Mouse (Mus musculus): ENCODE measurements at regions not wholly inside any gene's neighbourhood (a gene's known extent, or its start where the extent isn't known, plus 50 kb on each side); places are given as distances from the start of the nearest gene placed in this dataset.

DNA sequence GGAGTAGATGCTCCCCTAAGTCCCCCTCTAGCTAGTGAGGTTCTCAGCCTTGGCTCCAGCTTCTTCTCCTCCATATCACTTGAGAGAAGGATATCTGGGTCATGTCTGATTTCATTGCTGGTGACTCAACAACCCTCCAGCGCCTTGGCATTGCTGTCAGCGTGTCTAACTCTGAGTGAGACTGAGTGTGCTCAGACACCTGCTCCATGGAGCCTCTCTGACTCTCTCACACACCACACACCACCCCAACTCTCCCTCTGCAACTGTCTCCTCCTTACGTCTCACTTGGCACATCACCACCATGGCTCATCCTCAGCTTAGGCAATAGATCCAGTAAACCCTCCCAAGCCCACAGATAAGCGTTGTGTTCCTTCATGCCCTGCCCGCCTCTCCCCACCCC is 260.0 kb downstream of the Rps15a start:
- no peak overlapping the region for H3K4me3 ChIP-seq (ENCODE audit: low read depth, low read length)
- H3K27me3 ChIP-seq (ENCODE audit: control insufficient read depth, insufficient read depth, low read length) = no peaks in the 10 kb centered on the region
- ATAC-seq (ENCODE audit: insufficient number of reproducible peaks, insufficient read depth, low FRiP score, low read depth) = no peak
- no peaks in the 10 kb centered on the region for H3K36me3 ChIP-seq (ENCODE audit: control insufficient read depth, insufficient read depth, low read length)
- no peak overlapping the region for H3K9ac ChIP-seq (replicated peaks; ENCODE audit: low read depth, low read length)
- peaks cover 8% of the 10 kb centered on the region; the same call in 1 of the 2 replicates for H3K4me1 ChIP-seq (ENCODE audit: control insufficient read depth, insufficient read depth, low read length)
- no peak overlapping the region for H3K4me2 ChIP-seq (replicated peaks; ENCODE audit: low read depth, low read length)
- WGBS = 94% methylated on average over 5 of the region's 5 CpGs
- H3K9me3 ChIP-seq (ENCODE audit: control insufficient read depth, low read depth, low read length) = no peaks in the 10 kb centered on the region
- no peak overlapping the region for H3K27ac ChIP-seq (ENCODE audit: low read length)

GRCm38 (mm10) chr7:117853716-117854115 is 262.3 kb downstream of the Rps15a start:
- no peak overlapping the region for H3K4me3 ChIP-seq (ENCODE audit: low read depth, low read length)
- H3K9ac ChIP-seq (replicated peaks; ENCODE audit: low read depth, low read length) = no peak overlapping the region
- H3K4me2 ChIP-seq (replicated peaks; ENCODE audit: low read depth, low read length) = no peak overlapping the region
- H3K4me1 ChIP-seq (ENCODE audit: control insufficient read depth, insufficient read depth, low read length) = peaks cover 8% of the 10 kb centered on the region; the same call in 1 of the 2 replicates
- no peaks in the 10 kb centered on the region for H3K27me3 ChIP-seq (ENCODE audit: control insufficient read depth, insufficient read depth, low read length)
- ATAC-seq (ENCODE audit: insufficient number of reproducible peaks, insufficient read depth, low FRiP score, low read depth) = no peak
- H3K27ac ChIP-seq (ENCODE audit: low read length) = no peak overlapping the region
- WGBS = 51% methylated on average over 4 of the region's 4 CpGs
- H3K9me3 ChIP-seq (ENCODE audit: control insufficient read depth, low read depth, low read length) = no peaks in the 10 kb centered on the region
- H3K36me3 ChIP-seq (ENCODE audit: control insufficient read depth, insufficient read depth, low read length) = no peaks in the 10 kb centered on the region

DNA sequence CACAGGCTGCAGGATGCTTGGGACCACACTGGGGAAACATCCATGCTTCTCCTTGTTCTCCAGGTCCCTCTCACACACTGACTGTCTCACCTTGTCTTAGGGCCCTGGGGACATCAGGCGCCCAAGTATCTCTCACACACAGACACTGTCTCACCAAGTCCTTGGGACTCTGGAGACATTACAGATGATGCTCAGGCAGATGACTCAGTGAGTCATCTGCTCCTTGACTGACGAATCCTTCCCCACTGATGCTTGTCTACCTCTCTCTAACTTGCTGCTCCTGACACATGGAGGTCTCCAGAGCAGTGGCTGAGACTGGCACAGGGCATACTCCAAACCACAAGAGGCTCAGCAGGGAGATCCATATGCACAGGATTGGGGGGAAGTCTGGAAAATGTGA is 263.1 kb downstream of the Rps15a start:
- no peak overlapping the region for H3K27ac ChIP-seq (ENCODE audit: low read length)
- no peak overlapping the region for H3K9ac ChIP-seq (replicated peaks; ENCODE audit: low read depth, low read length)
- no peak overlapping the region for H3K4me2 ChIP-seq (replicated peaks; ENCODE audit: low read depth, low read length)
- H3K4me3 ChIP-seq (ENCODE audit: low read depth, low read length) = no peak overlapping the region
- H3K27me3 ChIP-seq (ENCODE audit: control insufficient read depth, insufficient read depth, low read length) = no peaks in the 10 kb centered on the region
- WGBS = 66% methylated on average over 2 of the region's 2 CpGs
- H3K9me3 ChIP-seq (ENCODE audit: control insufficient read depth, low read depth, low read length) = no peaks in the 10 kb centered on the region
- H3K36me3 ChIP-seq (ENCODE audit: control insufficient read depth, insufficient read depth, low read length) = no peaks in the 10 kb centered on the region
- ATAC-seq (ENCODE audit: insufficient number of reproducible peaks, insufficient read depth, low FRiP score, low read depth) = no peak
- peaks cover 8% of the 10 kb centered on the region; the same call in 1 of the 2 replicates for H3K4me1 ChIP-seq (ENCODE audit: control insufficient read depth, insufficient read depth, low read length)

DNA sequence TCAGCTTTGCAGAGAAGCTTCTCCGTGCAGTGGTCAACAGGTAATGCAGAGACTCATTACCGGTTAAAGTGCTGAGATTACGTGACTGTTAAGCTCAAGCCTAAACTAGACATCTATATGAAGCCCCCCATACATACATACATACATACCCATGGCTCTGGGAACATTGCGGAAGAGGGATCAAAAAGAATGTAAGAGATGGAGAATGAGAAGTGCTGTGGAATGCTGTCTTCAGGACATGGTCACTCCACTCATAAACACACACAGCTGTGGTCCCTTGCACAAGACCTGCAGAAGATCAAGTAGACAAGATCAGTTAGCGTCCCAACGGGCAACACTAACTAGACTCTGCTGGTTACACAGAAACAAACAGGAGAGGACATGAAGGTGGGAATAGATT is 265.2 kb downstream of the Rps15a start:
- WGBS = 93% methylated on average over 6 of the region's 6 CpGs
- H3K4me2 ChIP-seq (replicated peaks; ENCODE audit: low read depth, low read length) = no peak overlapping the region
- no peaks in the 10 kb centered on the region for H3K36me3 ChIP-seq (ENCODE audit: control insufficient read depth, insufficient read depth, low read length)
- no peak overlapping the region for H3K9ac ChIP-seq (replicated peaks; ENCODE audit: low read depth, low read length)
- ATAC-seq (ENCODE audit: insufficient number of reproducible peaks, insufficient read depth, low FRiP score, low read depth) = no peak
- no peaks in the 10 kb centered on the region for H3K9me3 ChIP-seq (ENCODE audit: control insufficient read depth, low read depth, low read length)
- peaks cover 8% of the 10 kb centered on the region; the same call in 1 of the 2 replicates for H3K4me1 ChIP-seq (ENCODE audit: control insufficient read depth, insufficient read depth, low read length)
- no peaks in the 10 kb centered on the region for H3K27me3 ChIP-seq (ENCODE audit: control insufficient read depth, insufficient read depth, low read length)
- H3K27ac ChIP-seq (ENCODE audit: low read length) = no peak overlapping the region
- H3K4me3 ChIP-seq (ENCODE audit: low read depth, low read length) = no peak overlapping the region

DNA sequence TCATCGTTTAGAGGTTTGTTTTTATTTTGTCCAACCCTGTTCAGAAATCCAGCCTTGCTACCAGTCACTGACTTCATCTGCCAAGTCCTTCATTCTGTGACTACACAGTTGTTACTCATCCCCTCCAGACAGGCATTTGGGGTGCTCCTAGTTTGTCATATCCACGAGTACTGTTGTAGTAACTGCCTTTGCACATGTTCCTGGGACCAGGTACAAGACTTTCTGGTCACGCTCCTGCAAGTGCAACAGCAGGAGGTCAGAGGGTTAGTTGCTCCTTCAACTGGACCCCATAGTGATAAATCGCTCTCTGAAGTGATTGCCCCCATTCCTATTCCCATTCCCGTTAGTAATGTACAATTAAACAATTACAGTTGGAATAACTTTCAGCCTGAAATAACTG is 269.9 kb downstream of the Rps15a start:
- WGBS = 83% methylated on average over 5 of the region's 5 CpGs
- Histone ChIP-seq H3K4me3 (ENCODE audit: low read depth, low read length) (no peak overlapping the region), H3K36me3 (ENCODE audit: control insufficient read depth, insufficient read depth, low read length) (no peaks in the 10 kb centered on the region), H3K27ac (ENCODE audit: low read length) (no peak overlapping the region), H3K9me3 (ENCODE audit: control insufficient read depth, low read depth, low read length) (no peaks in the 10 kb centered on the region), H3K4me2 (replicated peaks; ENCODE audit: low read depth, low read length) (no peak overlapping the region), H3K9ac (replicated peaks; ENCODE audit: low read depth, low read length) (no peak overlapping the region), H3K27me3 (ENCODE audit: control insufficient read depth, insufficient read depth, low read length) (no peaks in the 10 kb centered on the region), H3K4me1 (ENCODE audit: control insufficient read depth, insufficient read depth, low read length) (no peaks in the 10 kb centered on the region)
- ATAC-seq (ENCODE audit: insufficient number of reproducible peaks, insufficient read depth, low FRiP score, low read depth) = no peak

GRCm38 (mm10) chr7:117842780-117843179 is 273.2 kb downstream of the Rps15a start:
- no peaks in the 10 kb centered on the region for H3K27me3 ChIP-seq (ENCODE audit: control insufficient read depth, insufficient read depth, low read length)
- no peaks in the 10 kb centered on the region for H3K36me3 ChIP-seq (ENCODE audit: control insufficient read depth, insufficient read depth, low read length)
- no peaks in the 10 kb centered on the region for H3K9me3 ChIP-seq (ENCODE audit: control insufficient read depth, low read depth, low read length)
- no peaks in the 10 kb centered on the region for H3K4me1 ChIP-seq (ENCODE audit: control insufficient read depth, insufficient read depth, low read length)
- no peak for ATAC-seq (ENCODE audit: insufficient number of reproducible peaks, insufficient read depth, low FRiP score, low read depth)
- 30% methylated on average over 5 of the region's 5 CpGs for WGBS
- H3K9ac ChIP-seq (replicated peaks; ENCODE audit: low read depth, low read length) = no peak overlapping the region
- H3K27ac ChIP-seq (ENCODE audit: low read length) = no peak overlapping the region
- H3K4me2 ChIP-seq (replicated peaks; ENCODE audit: low read depth, low read length) = no peak overlapping the region
- H3K4me3 ChIP-seq (ENCODE audit: low read depth, low read length) = no peak overlapping the region

DNA sequence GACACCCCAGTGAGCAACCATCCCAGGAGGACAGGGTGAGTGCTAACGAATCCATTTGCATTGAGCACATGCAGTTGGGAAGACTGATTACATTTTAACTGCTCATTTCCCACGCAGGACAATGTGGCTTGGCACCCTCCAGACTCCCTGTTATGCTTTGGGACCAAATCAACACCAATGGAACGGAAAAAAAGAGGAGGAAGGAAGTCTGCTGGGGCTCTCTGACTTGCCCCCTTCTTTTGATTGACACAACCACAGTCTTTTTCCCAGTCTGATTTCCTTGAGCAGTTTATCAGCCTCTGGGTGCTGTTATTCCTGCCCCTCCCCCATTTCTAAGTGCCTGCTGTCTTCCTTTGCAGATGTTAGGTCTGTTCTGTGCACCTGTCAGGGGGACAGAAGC is 321.0 kb downstream of the Rps15a start:
- Histone ChIP-seq H3K4me1 (ENCODE audit: control insufficient read depth, insufficient read depth, low read length) (no peaks in the 10 kb centered on the region), H3K9ac (replicated peaks; ENCODE audit: low read depth, low read length) (no peak overlapping the region), H3K4me2 (replicated peaks; ENCODE audit: low read depth, low read length) (no peak overlapping the region), H3K9me3 (ENCODE audit: control insufficient read depth, low read depth, low read length) (no peaks in the 10 kb centered on the region), H3K36me3 (ENCODE audit: control insufficient read depth, insufficient read depth, low read length) (no peaks in the 10 kb centered on the region), H3K4me3 (ENCODE audit: low read depth, low read length) (no peak overlapping the region), H3K27ac (ENCODE audit: low read length) (no peak overlapping the region), H3K27me3 (ENCODE audit: control insufficient read depth, insufficient read depth, low read length) (no peaks in the 10 kb centered on the region)
- WGBS = 40% methylated on average over 3 of the region's 3 CpGs
- ATAC-seq (ENCODE audit: insufficient number of reproducible peaks, insufficient read depth, low FRiP score, low read depth) = no peak

GRCm38 (mm10) chr7:117793991-117794390 is 322.0 kb downstream of the Rps15a start:
- H3K4me2 ChIP-seq (replicated peaks; ENCODE audit: low read depth, low read length) = no peak overlapping the region
- no peak for ATAC-seq (ENCODE audit: insufficient number of reproducible peaks, insufficient read depth, low FRiP score, low read depth)
- H3K4me1 ChIP-seq (ENCODE audit: control insufficient read depth, insufficient read depth, low read length) = no peaks in the 10 kb centered on the region
- H3K9ac ChIP-seq (replicated peaks; ENCODE audit: low read depth, low read length) = no peak overlapping the region
- no peak overlapping the region for H3K4me3 ChIP-seq (ENCODE audit: low read depth, low read length)
- H3K9me3 ChIP-seq (ENCODE audit: control insufficient read depth, low read depth, low read length) = no peaks in the 10 kb centered on the region
- no peak overlapping the region for H3K27ac ChIP-seq (ENCODE audit: low read length)
- no peaks in the 10 kb centered on the region for H3K27me3 ChIP-seq (ENCODE audit: control insufficient read depth, insufficient read depth, low read length)
- H3K36me3 ChIP-seq (ENCODE audit: control insufficient read depth, insufficient read depth, low read length) = no peaks in the 10 kb centered on the region
- WGBS = 79% methylated on average over 6 of the region's 6 CpGs

DNA sequence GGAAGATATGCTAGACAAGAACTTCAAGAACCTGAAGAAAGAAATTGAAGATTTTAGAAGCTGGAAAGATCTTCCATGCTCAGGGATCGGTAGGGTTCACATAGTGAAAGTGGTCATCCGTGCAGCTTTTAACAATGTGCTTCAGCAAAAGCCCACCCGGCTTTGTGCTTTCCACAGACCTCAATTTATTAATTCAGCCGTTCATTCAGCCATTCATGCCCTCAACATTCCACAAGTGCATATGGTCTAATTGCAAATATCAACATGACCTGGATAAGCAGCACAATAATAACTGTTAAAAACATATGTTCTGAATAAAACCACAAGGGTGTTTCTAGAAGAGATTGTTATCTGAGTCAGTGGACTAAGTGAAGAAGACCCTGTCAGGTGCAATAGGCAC is 323.5 kb downstream of the Rps15a start:
- no peak for ATAC-seq (ENCODE audit: insufficient number of reproducible peaks, insufficient read depth, low FRiP score, low read depth)
- Histone ChIP-seq H3K4me2 (replicated peaks; ENCODE audit: low read depth, low read length) (no peak overlapping the region), H3K4me1 (ENCODE audit: control insufficient read depth, insufficient read depth, low read length) (no peaks in the 10 kb centered on the region), H3K9me3 (ENCODE audit: control insufficient read depth, low read depth, low read length) (no peaks in the 10 kb centered on the region), H3K36me3 (ENCODE audit: control insufficient read depth, insufficient read depth, low read length) (no peaks in the 10 kb centered on the region), H3K9ac (replicated peaks; ENCODE audit: low read depth, low read length) (no peak overlapping the region), H3K27me3 (ENCODE audit: control insufficient read depth, insufficient read depth, low read length) (no peaks in the 10 kb centered on the region), H3K4me3 (ENCODE audit: low read depth, low read length) (no peak overlapping the region), H3K27ac (ENCODE audit: low read length) (no peak overlapping the region)
- WGBS = 94% methylated on average over 4 of the region's 4 CpGs

Measured in stomach, embryonic 14.5 days (tissue).